Mouse (Mus musculus): ENCODE data around the gene 4930447C04Rik. TPM values are rescaled to one million over a fixed set of nuclear protein-coding genes. Genes with fewer than 3 reads are reported as not detected.

The 4930447C04Rik gene
- polyA plus RNA-seq, 1 experiment from 2014 or later, result 3.6 TPM

Other genes starting within 250 kb of the 4930447C04Rik start
- 83.1 and 88.1 TPM in 2 replicates for gene Ppm1a, start 183.3 kb downstream of the 4930447C04Rik start, polyA plus RNA-seq (2016; fragmentation: Nextera tagmentation; extraction: Ambion mirVana)
- not detected in 2 replicates for gene Six6, start 882 bp downstream of the 4930447C04Rik start, polyA plus RNA-seq (2016; fragmentation: Nextera tagmentation; extraction: Ambion mirVana)
- gene Six1, start 113.1 kb upstream of the 4930447C04Rik start, polyA plus RNA-seq (2016; fragmentation: Nextera tagmentation; extraction: Ambion mirVana), result 30.5 and 36.7 TPM in 2 replicates
- 5.0 and 6.8 TPM in 2 replicates for gene Six4, start 172.7 kb upstream of the 4930447C04Rik start, polyA plus RNA-seq (2016; fragmentation: Nextera tagmentation; extraction: Ambion mirVana)
- 25.0 and 32.9 TPM in 2 replicates for gene Mnat1, start 182.9 kb upstream of the 4930447C04Rik start, polyA plus RNA-seq (2016; fragmentation: Nextera tagmentation; extraction: Ambion mirVana)